Mouse (Mus musculus) adipocyte (in vitro differentiated cells): ENCODE measurements around the gene Lrrc38.

ENCODE experiments used
- DNase-seq: peaks from one replicate; pipeline ENCODE4 v3.0.0-alpha.2; 2016; ENCODE audit warnings: low spot score

The Lrrc38 gene

DNA sequence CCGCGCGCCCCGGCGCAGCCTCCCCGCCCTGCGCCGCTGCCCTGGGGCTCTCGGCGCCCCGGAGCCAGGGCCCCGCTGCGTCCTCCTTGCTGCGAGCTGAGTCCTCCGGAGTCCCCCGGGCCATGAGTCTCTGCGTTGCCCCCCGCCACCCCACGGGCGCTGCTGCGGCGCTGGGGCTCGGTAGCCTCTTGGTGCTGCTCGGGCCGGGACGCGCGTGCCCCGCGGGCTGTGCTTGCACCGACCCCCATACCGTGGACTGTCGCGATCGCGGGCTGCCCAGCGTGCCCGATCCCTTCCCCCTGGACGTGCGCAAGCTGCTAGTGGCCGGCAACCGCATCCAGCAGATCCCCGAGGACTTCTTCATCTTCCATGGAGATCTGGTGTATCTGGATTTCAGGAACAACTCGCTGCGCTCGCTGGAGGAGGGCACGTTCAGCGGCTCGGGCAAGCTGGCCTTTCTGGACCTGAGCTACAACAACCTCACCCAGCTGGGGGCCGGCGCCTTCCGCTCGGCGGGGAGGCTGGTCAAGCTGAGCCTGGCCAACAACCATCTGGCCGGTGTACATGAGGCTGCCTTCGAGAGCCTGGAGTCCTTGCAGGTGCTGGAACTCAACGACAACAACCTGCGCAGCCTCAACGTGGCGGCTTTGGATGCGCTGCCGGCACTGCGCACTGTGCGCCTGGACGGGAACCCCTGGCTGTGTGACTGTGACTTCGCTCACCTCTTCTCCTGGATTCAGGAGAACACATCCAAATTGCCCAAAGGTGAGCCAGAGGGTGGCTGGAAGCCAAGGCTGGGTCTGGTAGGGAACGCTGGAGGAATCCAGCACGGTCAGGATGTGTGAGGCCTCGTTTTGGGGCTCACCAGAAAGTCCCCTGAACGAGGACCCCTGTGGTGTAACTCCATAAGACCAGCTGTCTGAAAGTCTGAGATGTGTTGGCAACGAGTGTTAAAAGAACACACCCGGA, 774 bp downstream of the Lrrc38 start:
- DNase-seq, result no peak

- no peak for DNase-seq
Observed at GRCm38 (mm10) chr4:143352301-143352700, 2.7 kb downstream of the Lrrc38 start.

DNA sequence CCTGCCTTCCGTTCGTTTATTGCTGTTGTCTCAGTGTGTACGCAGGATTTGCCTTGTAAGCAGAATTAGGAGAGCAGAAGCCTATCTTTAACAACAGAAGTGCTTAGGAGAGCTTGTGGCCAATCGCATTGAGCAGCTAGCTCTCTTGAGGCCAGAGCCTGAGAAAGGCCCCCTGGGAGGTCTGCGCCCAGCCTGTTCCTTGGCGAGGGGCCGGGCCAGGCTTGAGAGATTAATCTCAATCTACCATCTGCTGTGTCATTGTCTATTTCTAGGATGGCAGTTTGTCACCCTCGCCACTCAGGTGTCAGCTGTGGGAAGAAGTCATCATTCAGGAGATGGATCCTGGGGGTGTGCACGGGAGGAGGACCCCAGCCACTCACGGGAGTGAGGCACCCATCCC, 12.0 kb downstream of the Lrrc38 start:
- DNase-seq, result no peak

DNA sequence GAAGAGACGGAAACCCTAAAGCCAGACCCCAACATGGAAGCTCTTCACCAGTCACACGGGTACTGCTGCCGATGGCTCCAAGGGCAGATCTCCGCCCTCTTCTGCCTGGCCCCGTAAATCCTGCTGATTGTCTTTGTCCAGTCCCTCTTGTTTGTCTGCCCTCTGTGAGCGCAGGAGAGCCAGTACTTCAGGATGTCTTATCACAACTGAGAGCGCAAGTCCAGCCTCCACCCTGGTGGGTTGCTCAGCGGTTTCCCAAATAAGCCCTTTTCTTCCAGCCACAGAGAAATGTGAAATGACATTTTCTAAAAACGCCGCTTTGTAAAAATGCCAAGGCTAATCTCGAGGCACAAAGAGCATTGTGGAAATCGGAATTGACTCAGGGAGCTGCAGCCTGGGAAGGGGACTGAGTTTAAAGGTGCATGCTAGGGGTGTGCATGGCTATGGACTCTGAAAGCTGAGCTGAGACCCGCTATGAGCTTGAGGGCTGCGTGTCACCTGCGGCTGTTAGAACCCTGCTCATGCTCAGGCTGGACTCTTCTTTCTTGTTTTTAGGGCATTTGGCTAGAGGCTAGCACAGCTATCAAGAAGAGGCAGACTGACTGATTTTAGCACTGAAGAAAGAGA, 17.0 kb downstream of the Lrrc38 start:
- DNase-seq, result no peak

DNA sequence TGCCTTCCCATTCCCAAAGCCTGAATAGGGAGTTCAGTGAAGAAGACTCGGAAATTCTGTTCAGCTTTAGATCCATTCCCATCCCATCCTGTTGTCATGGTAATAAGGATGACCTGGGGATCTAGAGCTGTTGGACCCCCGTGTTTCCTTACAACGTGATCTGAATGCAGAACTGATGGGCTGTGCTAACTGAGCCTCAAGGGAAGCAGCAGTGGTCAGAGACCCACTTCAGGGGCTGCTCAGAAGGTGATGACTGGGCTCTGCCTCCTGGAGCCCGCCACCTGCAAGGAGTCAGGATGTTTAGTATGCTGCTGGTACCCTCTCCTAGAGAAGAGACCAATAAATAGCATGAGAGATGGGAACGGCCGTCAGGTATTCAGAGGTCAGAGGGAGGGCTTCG, 29.9 kb downstream of the Lrrc38 start:
- no peak for DNase-seq

DNA sequence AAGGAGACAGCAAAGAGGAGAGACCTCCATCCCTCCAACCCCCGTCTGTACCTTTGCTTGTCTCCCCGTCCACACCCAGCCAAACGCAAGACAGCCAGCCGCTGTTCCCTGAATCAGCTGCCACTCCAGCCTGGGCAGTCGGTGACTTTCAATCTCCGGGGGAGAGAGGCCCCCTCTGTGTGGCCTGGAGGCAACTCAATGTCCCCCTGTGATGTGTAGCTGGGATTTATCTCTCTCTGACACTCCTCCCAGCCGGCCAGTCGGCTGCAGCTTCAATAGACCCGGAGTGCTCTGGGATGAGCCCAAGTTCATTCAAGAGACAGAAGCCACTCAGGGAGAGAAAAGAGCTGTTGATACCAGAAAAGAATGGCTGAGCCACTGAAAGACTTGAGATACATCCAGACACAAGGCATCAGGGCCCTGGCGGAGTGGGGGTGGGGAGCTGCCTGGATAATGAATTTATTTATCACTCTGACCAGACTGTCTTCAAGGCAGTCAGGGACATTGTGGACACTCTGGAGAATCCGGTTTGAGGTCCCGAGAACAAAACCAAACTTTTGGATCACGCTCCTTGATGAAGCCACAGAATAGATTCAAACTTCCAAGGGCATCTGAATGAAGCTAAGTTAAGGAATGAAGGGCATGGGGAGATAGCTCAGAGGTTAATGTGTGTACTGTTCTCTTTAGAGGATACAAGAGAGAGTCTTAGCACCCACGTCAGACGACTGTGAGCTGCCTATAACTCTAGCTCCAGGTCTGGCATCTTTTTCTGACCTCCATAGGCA, 30.6 kb downstream of the Lrrc38 start:
- DNase-seq, result no peak

GRCm38 (mm10) chr4:143380716-143381004, 31.1 kb downstream of the Lrrc38 start:
- peak; percentile 48 for DNase-seq

- no peak for DNase-seq
Observed at GRCm38 (mm10) chr4:143382163-143382562, 32.6 kb downstream of the Lrrc38 start.

GRCm38 (mm10) chr4:143383646-143384045, 34.1 kb downstream of the Lrrc38 start:
- DNase-seq, result no peak

DNA sequence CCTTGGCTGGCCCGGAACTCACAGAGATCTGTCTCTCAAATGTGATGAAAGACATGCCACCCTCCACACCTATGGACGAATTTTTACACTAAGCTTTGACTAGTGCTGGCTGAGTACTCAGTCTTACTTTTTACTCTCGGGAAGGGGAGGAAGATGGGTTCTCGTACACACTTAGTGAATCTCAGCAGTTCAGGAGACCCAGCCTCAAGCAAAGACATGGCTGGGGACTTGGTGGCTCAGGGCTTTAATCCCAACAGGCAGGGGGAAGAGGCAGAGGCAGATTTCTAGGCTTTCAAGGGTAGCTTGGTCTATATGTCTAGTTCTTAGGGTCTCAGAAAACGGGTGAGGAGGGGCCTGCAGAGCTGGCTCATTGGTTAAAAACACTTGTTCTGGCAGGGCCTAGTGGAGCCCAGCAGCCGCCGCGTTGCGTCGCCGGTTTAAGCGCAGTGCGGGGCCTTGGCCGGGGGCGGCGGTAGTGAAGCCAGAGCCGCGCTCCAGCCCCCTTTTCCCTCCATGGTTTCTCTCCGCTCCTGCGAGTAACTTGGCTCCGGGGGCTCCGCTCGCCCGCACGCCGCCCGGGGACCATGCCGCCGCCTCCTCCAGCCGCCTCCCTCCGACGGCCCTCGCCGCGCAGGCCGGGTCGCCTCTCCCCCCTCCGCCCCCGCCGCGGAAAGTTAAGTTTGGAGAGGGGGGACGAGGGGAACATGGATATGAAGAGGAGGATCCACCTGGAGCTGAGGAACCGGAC, 39.6 kb downstream of the Lrrc38 start:
- no peak for DNase-seq

DNA sequence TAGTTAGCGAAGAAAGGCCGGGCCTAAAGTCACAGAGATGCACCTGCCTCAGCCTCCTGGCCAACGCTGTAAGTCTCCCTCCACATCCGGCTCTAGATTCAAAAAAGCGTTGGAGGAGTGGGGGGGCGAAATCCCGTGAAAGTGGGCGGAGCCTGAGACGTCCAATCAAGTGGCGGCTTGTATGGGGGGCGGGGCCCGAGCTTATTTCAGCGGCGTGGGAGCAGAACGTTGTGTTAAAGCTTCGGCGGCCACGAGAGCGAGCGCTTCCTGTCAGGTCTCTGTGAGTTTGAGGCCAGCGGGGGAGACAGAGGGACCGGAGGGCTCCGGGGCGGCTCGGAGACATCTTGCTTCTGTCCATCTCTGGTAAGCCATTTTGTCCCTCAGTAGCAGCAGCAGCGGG, 44.6 kb downstream of the Lrrc38 start, which contains the start of gene Pramel1:
Gene Pramel1, plus strand, starts transcription at position 248 of the 400 bp plus-strand sequence.
- no peak for DNase-seq

DNA sequence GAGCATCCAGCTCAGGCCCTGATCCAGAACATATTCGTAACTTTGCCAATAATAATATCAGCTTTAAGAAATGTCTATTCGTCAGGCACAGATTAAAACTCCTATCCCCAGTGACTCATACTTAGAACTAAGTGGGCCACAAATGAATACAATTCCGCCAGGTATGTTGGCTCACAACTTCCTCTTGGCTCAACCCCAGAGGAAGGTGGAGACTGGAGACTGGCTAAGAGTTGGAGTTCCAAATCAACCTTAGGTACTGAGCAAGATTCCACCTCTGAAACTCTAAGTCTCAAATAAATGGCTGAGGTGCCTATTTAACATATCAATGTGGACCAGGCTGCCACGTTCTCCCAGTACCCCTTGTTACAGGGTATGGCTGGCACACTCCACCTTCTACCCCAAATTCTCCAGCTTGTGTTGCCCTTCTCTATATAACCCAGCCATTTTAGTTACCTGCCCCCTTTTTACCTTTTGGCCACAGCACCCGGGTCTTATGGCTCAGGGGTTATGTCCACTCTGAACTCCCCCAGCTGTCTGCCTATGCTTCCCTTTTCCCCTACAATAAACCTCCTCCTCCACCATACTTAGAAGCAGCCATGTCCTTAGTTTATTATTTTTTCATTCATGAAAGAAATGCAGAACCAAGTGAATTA, 62.1 kb downstream of the Lrrc38 start:
- DNase-seq, result peak; percentile 20

DNA sequence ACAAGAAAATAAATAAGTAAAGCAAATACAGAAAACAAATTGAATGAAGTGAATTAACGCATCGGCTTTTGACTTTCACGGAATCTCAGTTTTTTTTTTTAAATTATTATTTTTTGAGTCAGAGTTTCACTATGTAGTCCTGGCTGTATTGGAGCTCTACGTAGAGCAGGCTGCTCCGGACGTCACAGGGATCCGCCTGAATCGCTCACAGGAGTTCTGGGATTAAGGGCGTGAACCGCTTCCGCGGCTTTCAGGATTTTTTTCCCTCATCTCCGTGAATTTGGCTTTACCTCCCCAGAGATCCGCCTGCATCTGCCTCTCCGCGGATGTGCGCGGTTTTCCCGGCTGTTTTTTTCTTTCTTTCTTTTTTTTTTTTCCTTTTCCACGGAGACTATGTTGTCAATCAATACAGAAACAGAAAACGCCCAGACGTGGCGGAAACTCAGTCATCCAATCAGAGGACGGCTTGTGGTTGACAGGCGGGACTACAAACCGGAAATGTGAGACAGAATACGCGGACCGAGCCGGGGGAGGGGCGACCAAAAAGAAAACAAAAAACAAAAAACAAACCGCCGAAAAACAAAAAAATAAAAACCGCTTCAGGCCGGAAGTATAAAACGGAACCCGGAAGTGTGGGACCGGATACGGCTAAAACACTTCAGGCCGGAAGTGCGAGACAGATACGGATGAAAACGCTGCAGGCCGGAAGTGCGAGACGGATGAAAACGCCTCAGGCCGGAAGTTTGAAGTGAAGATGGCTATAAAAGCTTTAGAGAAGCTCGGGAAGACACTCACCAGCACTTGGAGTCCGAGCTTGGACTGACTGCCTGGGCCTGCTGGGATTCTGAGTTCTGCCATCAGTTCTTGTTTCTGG, 62.9 kb downstream of the Lrrc38 start, which contains the start of gene Pramef8:
Gene Pramef8, plus strand, starts transcription at position 208 of the 874 bp plus-strand sequence.
- DNase-seq, result peak; percentile 96

- no peak for DNase-seq
Observed at GRCm38 (mm10) chr4:143413621-143414020, 64.1 kb downstream of the Lrrc38 start.

DNA sequence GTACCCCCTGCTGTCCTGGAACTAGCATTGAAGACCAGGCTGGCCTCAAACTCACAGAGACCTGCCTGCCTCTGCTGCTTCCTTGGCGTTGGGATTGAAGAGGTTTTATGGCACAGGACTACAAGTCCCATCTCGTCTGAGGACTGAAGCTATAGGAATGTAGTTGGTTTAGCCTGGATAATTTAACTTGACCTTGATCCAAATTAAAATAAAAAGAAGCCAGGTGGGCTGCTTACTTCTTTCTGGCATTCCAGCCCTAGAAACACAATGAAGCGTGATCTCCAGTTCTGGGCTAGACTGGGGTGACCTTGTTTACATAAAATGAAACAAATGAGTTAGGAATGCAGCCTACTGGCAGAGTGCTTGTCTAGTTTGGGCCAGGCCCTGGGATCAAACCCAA, 64.6 kb downstream of the Lrrc38 start:
- no peak for DNase-seq
